Mouse (Mus musculus) CH12.LX (cell line): ENCODE results near the gene Ift52.
"Not testable (repeated sequence)": the region's sequence is repeated elsewhere in the genome, so short reads cannot be mapped to it uniquely, and the experiment has no call there.

Experiments used
- BHLHE40 ChIP-seq: IDR thresholded peaks from 2 replicates; pipeline ENCODE4 v1.6.1; 2011; ENCODE audit warnings: mild to moderate bottlenecking, low read depth, low read length, improper control_type of control experiment
- CHD1 ChIP-seq: IDR thresholded peaks from 2 replicates; pipeline ENCODE4 v1.6.1; 2012; ENCODE audit warnings: low read depth, low read length, improper control_type of control experiment, inconsistent platforms
- CHD2 ChIP-seq: IDR thresholded peaks from 2 replicates; pipeline ENCODE4 v1.6.1; 2011; ENCODE audit warnings: low read length, improper control_type of control experiment
- CTCF ChIP-seq, 2 experiments: IDR thresholded peaks in 1 of 2; conservative IDR thresholded peaks in 1 of 2; 2 replicates each; pipeline ENCODE4 v1.5.1; 2011 to 2012; ENCODE audit warnings: low read depth in 2 of 2, low read length in 2 of 2, improper control_type of control experiment in 1 of 2, inconsistent platforms in 1 of 2, mild to moderate bottlenecking in 1 of 2, moderate library complexity in 1 of 2
- ELF1 ChIP-seq: IDR thresholded peaks from 2 replicates; pipeline ENCODE4 v1.6.1; 2014; ENCODE audit warnings: low read depth, mild to moderate bottlenecking, inconsistent platforms, low read length, improper control_type of control experiment
- EP300 ChIP-seq: IDR thresholded peaks from 2 replicates; pipeline ENCODE4 v1.6.1; 2011; ENCODE audit warnings: low read length, improper control_type of control experiment
- HCFC1 ChIP-seq: IDR thresholded peaks from 2 replicates; pipeline ENCODE4 v1.6.1; 2012; ENCODE audit warnings: low read depth, mild to moderate bottlenecking, inconsistent platforms, low read length, improper control_type of control experiment
- KAT2A ChIP-seq: IDR thresholded peaks from 2 replicates; pipeline ENCODE4 v1.6.1; 2012; ENCODE audit warnings: low read length, improper control_type of control experiment, inconsistent platforms; ENCODE audit not compliant: insufficient replicate concordance
- MEF2A ChIP-seq: IDR thresholded peaks from 2 replicates; pipeline ENCODE4 v1.6.1; 2014; ENCODE audit warnings: low read depth, mild to moderate bottlenecking, inconsistent platforms, low read length, improper control_type of control experiment, borderline replicate concordance
- POLR2A ChIP-seq: IDR thresholded peaks from 2 replicates; pipeline ENCODE4 v1.6.1; 2011; ENCODE audit warnings: low read depth, mild to moderate bottlenecking, improper control_type of control experiment, low read length
- POLR2AphosphoS2 ChIP-seq: IDR thresholded peaks from 2 replicates; pipeline ENCODE4 v1.6.1; 2011; ENCODE audit warnings: low read depth, low read length, improper control_type of control experiment
- TBP ChIP-seq: conservative IDR thresholded peaks from 2 replicates; pipeline ENCODE4 v1.6.1; 2011; ENCODE audit warnings: low read depth, low read length, improper control_type of control experiment
- TCF12 ChIP-seq: IDR thresholded peaks from 2 replicates; pipeline ENCODE4 v1.6.1; 2014; ENCODE audit warnings: low read depth, mild to moderate bottlenecking, inconsistent platforms, low read length, improper control_type of control experiment
- ZKSCAN1 ChIP-seq: IDR thresholded peaks from 2 replicates; pipeline ENCODE4 v1.6.1; 2012; ENCODE audit warnings: low read depth, inconsistent platforms, low read length, improper control_type of control experiment, borderline replicate concordance

GRCm38 (mm10) chr2:163058981-163059380 lies 41.8 kb downstream of the Ift52 start:
- not testable (repeated sequence) for TF ChIP-seq ZKSCAN1; CTCF (conservative IDR thresholded peaks at IDR 0.05 in 1 of 2, IDR thresholded peaks at IDR 0.05 in 1 of 2; ENCODE audit: low read depth in 2 of 2, low read length in 2 of 2); HCFC1; POLR2A; KAT2A; POLR2AphosphoS2; MEF2A; EP300; TCF12; CHD2; CHD1; BHLHE40; TBP; ELF1
